Mouse (Mus musculus): ENCODE measurements around the gene Crtap.

- TF ChIP-seq CTCF (IDR thresholded peaks at IDR 0.05; ENCODE audit: low read depth) (no peak), EP300 (IDR thresholded peaks at IDR 0.05; ENCODE audit: low read depth) (no peak)
Observed at GRCm38 (mm10) chr9:114426201-114426600, 35.7 kb upstream of the Crtap start.

Measured in liver, embryonic 14.5 days (tissue).